Mouse (Mus musculus) heart, postnatal 4 days (tissue): ENCODE results near the gene Ccdc85c. TPM values are rescaled to one million over a fixed set of nuclear protein-coding genes. Genes with fewer than 3 reads are reported as not detected.
A peak's percentile ranks its signal among the peaks of the same experiment; 100 is the strongest.

ENCODE experiments used
- DNase-seq: peaks from one replicate; pipeline ENCODE4 v3.0.0; 2021
- total RNA-seq, 2 experiments: library from RNA; stranded (reverse); gene quantifications; 2 replicates each; pipeline ENCODE4 v1.2.3; 2021

Gene Ccdc85c
- 10 to 100 TPM; 35.2 to 37.2 TPM for total RNA-seq

- DNase-seq, result peak; percentile 58
Measured at GRCm38 (mm10) chr12:108274661-108275507, at the start of gene Ccdc85c. TSS of gene Ccdc85c (minus strand) at chr12:108275425.

DNA sequence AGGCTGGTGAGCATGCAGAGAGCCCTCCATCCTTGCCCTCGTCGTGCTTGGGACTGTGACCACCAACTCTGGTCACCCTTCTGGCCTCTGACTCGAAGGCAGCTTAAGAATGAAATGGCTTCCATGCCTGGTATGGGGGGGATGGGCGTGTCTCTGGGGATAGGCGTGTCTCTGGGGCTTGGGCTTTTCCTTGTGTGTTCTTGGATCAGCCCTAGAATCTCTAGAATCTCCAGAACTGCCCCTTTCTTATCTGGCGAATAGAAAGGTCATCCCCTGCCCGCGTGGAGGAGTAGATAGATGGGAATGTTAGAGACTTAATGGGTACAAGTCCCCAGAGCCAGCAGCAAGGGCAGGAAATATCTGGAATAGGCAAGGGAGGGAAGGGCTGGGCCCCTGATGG lies 44.9 kb upstream of the Ccdc85c start:
- no peak for DNase-seq

- DNase-seq, result peak; percentile 21
Measured at GRCm38 (mm10) chr12:108318499-108318898, 43.3 kb upstream of the Ccdc85c start.

GRCm38 (mm10) chr12:108317826-108318430 lies 42.7 kb upstream of the Ccdc85c start:
- DNase-seq, result no peak

- no peak for DNase-seq
Measured at GRCm38 (mm10) chr12:108317201-108317738, 42.0 kb upstream of the Ccdc85c start.

DNA sequence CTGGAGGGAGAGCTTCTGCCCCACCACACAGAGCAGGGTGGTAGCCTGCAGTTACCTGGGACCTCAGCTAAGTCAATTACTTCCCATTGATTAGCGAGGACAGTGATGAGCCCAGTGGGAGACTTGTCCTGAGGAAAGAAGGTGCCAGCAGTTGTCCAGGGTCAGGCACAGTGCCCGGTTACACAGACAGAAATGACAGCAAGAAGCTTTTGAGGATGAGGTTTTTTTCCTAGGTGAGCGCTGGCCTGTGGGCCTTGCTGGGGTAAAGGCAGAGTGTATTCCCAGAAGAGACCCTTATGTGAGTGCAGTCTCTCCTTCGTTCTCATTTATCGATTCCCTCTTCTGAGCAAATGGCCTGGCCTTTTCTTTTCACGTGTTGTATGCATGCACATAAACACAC lies 41.4 kb upstream of the Ccdc85c start:
- DNase-seq, result no peak

- no peak for DNase-seq
Measured at GRCm38 (mm10) chr12:108315818-108316217, 40.6 kb upstream of the Ccdc85c start.

GRCm38 (mm10) chr12:108313244-108313772 lies 38.1 kb upstream of the Ccdc85c start:
- no peak for DNase-seq

DNA sequence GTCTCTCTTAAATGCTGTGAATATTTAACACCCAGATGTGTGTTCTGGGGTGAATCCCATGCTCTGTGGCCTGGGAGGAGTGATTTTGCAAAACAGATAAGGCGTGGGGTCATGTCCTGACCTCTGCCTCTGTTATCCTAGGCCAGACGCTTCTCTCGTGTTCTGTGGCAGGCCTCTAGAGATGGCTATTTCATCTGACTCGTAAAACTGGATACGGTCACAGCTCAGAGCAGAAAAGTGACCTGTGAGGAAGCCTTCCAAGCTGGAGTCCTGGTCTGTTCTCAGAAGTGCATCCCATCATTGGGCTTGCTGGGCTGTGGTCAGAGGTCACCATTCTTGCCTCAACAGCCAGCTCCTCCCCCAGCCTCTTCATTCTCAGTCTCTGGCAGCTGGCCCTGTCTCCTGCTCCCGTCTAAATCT lies 37.2 kb upstream of the Ccdc85c start:
- no peak for DNase-seq

DNA sequence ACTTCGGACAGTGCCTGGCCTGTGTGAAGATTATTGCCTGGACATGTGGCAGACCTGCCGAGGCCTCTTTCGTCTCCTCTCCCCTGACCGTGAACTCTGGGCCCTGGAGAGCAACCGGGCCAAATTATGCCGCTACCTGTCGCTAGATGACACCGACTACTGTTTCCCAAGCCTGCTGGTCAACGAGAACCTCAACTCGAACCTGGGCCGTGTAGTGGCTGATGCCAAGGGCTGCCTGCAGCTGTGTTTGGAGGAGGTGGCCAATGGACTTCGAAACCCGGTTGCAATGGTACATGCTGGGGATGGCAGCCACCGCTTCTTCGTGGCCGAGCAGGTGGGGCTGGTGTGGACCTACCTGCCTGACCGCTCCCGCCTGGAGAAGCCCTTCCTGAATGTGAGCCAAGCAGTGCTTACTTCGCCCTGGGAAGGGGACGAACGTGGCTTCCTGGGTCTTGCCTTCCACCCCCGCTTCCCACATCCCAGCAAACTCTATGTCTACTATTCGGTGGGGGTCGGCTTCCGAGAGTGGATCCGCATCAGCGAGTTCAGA lies 36.6 kb upstream of the Ccdc85c start:
- no peak for DNase-seq

- no peak for DNase-seq
Measured at GRCm38 (mm10) chr12:108310456-108311027, 35.3 kb upstream of the Ccdc85c start.

DNA sequence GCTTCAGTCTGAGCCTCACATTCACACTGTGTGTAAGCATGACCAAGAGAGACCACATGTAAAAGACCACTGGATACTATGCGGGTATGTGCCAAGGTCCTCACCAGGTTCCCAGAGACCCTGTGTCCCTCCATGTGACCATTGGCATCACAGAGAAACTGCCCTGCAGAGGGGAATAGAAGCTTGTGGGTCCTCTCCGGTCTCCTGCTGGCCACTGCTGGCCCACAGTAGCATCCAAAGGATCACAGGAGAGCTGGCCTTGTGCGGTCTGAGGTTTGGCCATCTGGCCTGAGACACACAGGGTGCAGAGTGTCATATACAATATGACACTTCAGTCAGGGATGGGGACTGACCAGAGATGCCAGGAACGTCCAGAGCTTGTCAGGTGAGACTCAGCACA lies 34.8 kb upstream of the Ccdc85c start:
- no peak for DNase-seq

GRCm38 (mm10) chr12:108309116-108309794 lies 34.0 kb upstream of the Ccdc85c start:
- DNase-seq, result peak; percentile 48

DNA sequence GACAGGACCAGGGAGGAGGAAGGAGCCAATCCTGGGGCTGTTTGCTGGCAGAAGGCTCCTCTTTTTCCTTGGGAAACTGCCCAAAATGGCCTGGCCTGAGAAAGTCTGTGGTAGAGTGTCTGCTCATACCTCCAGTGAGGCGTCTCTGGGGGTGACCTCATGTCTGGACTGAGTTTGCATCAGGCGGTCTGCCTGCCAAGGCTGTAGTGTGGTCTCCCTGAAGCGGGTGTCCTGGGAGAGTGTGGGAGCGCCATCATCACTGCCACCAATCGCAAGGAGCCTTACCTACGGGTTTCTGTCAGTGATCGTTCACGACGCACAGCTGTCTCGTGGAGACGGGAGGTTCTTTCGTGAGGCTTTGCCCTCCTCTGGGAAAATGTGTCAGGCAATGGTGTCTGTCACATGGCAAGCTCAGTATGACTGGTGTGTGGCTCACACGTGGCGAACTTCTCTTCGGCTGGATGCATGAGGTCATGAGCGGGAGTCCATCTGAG lies 33.2 kb upstream of the Ccdc85c start:
- peak; percentile 69 for DNase-seq

GRCm38 (mm10) chr12:108307553-108307952 lies 32.3 kb upstream of the Ccdc85c start:
- peak; percentile 77 for DNase-seq

- peak; percentile 64 for DNase-seq
Measured at GRCm38 (mm10) chr12:108305812-108306794, 30.9 kb upstream of the Ccdc85c start, which contains the start of gene Hhipl1. TSS of gene Hhipl1 (plus strand) at chr12:108306270.

DNA sequence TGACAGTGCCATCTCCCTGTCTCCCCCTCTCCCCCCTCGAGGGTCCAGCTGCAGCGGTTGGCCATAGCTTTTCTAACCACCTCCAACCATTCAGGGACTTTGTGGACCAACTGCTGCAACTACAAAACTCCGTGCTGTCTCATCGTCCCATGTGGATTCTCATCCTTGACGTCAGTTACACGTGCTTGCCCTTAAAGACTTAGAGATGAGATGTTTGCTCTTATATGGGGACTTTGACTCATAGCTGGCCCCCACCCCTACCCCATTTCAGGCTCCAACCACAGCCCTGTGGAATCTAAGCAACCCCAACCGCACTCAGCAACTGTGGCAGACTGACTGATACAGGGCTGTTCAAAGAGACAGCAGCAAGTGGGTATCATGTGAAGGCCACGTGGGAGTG lies 29.9 kb upstream of the Ccdc85c start:
- no peak for DNase-seq

GRCm38 (mm10) chr12:108303778-108304365 lies 28.6 kb upstream of the Ccdc85c start:
- no peak for DNase-seq

GRCm38 (mm10) chr12:108301006-108301405 lies 25.8 kb upstream of the Ccdc85c start:
- DNase-seq, result no peak

DNA sequence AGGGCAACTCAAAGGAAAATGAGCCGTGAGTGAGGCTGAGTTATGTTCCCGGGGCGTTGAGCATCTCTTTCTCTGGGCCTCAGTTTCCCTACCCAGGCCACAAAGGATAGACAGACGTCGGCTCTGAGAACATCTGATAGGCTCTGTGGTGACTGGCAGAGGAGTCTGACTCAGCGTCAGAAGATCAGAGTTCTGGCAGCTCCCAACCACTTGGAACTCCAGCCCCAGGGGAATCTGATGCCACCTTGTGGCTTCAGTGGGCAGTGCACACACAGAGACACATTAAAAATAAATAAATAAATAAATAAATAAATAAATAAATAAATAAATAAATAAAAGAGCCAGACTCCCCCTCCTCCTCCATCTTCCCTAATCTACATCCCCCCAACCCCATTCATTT lies 21.8 kb upstream of the Ccdc85c start:
- DNase-seq, result peak; percentile 40
